Mouse (Mus musculus) frontal cortex, postnatal 10 days (tissue): Measurements from ENCODE around the gene Cenpm.

Source experiments
- DNase-seq, 2 experiments: peaks; one replicate each; pipeline ENCODE4 v3.0.0; 2022; ENCODE audit warnings: low spot score in 2 of 2, mixed read lengths in 1 of 2

Gene Cenpm

DNA sequence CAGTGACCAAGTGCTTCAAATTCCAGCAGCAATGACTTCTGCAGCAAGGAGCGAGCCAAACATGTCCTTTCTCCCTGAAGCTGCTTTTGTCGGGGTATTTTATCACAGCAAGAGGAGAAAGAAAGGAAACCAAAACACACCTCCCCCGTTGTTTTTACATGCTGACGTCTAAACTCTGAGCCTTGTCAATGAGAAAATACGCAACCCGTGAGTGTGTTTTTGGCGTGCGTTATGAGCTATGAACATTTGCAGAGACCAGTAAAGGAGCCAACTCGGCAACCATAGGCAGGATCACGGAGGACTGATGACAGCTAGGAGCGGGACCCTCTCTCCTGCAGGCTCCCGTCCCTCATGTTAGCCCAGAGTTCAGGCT is 820 bp downstream of the Cenpm start:
- no peak for DNase-seq

DNA sequence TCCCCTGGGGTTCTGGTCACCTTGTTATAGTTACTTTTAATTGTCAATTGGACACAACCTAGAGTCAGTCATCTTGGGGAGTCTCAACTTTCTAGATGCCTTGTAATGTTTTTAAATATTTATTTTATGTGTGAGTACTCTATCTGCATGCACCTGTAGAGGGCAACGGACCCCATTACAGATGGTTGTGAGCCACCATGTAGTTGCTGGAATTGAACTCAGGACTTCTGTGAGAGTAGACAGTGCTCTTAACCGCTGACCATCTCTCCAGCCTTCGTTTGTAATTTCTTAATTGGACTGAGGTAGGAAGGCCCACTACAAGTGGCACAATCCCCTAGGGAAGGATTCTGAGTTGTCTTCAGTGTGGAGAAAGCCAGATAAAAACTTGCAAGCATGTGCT is 1.2 kb downstream of the Cenpm start:
- no peak for DNase-seq

DNA sequence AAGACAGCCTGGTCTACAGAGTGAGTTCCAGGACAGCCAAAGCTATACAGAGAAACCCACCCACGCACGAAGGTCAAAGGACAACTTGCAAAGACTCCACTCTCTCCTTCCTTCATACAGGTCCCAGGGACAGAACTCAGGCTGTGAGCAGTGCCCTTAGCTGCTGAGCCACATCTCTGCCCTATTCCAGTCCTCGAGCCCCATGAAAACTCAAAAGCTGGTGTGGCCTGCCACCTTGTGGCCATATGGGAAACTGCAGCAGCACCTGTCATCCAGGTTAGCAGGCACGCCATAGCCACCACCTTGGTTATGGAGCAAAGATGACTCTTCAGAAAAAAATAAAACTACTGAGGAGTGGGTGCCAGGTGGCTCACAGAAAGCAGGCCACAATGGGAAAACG is 8.0 kb downstream of the Cenpm start:
- DNase-seq, result peak in 1 of 2 experiments; percentile 82

DNA sequence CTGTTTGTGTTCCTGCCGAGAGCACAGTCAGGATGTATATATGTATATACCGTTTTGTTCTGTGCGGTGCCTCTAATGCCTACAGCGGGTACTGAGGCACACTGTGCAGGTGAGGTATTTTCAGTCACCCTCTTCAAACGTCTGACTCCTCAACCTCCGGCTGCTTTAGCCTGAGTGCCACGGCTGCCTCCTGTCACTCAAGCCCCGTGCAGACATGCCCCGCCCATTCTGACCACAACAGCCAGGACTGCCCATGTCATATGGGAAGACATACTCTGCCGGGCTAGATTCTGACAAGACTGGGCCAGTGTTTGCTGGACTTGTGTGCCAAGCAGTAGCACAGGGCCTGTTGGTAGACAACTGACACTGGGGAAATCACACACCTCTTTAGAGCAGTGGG is 8.9 kb downstream of the Cenpm start:
- DNase-seq, result no peak

DNA sequence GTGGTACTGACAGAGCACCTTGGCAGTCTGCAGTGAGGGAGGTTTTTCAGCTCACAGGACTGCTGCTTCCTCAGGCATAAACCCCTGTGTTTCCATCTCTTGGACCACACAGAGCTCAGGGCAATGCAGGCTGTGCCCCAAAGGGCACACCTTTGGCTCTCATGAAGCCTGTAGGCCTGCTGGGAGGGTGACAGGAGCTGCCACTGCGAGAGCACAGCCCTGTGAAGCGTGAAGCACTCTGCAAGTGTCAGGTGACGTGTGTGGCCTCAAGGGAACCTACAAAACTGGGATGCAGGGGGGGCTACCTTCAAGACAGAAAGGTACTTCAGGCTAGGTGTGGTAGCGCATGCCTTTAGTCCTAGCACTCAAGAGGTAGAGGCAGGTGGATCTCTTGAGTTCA is 11.9 kb downstream of the Cenpm start:
- no peak for DNase-seq

DNA sequence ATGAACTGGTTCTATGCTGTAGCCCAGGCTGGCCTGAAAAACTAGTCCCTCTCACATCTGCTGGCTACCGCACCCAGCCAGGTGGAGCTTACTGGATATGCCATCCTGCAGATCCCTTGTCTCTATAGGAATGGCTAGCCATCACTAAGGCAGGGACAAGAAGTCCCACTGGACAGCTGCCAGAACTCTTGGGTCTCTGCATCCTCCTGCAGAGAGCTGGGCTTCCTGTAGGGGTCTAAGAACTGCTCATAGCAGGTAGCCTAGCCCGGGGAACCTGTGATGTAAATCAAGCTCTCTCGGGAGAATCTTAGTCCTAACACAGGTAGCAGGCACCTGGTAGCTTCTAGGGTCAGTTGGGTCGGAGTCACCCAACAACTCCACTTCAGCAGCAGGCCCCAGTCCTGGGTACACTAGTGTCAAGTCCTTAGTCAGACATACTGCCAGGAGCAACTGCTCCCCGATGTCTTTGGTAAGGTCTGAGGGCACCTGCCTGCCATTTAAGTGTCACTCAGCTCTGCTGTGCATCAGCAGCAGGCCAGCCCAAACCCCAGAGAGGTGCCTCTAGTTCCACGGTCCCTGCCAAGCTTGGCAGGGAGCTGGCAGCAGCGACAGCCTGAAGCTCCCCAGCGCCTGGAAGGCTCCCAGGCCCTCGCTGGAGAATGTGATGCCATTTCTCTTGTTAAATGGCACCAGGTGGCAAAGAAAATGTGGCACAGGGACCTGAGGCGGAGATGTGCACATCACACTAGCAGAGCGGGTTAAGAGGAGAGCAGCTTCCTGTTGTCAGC is 12.8 kb downstream of the Cenpm start:
- no peak for DNase-seq

DNA sequence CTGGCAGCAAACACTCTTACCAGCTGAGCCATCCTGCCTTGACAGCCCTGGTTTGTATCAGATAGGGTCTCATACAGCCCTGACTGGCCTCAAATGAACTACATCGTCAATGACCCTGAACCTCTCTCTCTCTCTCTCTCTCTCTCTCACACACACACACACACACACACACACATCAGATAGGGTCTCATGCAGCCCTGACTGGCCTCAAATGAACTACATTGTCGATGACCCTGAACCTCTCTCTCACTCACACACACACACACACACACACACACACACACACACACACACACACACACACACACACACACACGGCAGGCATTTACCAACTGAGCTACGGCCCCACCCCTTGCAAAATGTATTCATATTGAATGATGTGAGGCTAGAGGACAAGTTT is 13.4 kb downstream of the Cenpm start:
- DNase-seq, result no peak

DNA sequence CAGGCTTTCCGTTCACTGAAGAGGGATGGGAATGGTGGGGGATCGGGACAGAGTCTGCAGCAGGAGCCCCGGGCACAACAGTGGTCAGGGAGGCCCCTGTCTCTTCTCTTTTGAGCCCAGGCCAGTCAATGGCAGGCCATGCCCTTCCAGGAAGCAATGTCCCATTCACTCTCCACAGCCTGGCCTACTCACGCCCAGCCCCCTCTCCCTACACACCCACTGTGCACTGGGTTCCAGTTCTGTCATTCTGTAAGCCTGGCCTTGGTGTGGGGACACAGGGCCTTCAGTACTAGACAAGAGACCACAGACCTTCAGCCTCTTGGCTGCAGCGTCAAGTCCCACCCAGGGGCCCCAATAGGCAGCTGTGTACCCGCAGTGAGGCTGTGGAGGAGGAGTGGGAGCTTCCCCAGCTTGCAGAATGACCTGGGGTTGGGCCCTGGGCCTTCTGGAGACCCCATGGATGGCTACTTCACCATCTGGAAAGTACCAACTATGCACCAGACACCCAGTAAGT is 14.4 kb downstream of the Cenpm start:
- no peak for DNase-seq

DNA sequence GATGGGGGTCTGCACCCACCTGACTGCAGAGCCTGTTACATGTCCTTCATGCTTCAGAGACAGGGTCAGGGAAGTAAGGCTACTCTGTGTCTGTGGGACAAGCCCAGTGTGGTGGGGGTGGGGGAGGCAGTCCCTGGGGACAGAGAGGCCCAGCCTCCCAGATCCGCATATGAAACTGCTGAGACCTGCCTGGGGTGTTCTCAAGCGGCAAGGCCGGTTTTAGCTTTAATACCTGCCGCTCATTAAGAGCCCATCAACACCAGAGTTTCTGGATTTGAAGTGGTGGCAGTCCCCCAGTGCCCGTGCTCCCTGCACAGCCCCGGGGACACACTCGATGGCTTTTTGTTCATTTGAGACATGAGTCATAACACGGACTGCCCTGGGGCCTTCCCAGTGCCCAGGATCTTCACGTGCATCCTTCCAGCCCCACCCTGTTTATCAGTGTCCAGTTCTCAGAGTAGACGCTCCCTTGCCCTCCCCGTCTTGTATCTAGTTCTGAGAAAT is 15.0 kb downstream of the Cenpm start:
- DNase-seq, result no peak

DNA sequence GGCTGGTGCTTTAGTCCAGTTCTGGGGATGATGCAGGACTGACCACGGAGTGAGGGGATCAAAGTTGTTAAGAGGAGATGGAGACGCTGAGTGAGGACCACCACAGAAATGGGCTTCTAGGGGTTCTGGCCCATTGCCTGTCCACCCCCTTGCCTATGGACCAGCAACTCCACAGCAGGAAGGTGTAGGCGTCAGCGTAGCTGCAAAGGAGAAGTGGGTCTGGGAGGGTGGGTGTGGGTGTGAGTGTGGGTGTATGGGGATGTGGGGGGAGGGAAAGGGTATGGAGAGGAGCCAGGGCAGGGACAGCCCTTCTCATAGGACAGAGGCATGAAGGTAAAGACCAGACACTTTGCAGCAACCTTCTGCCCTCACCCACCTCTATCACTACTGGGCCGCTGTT is 18.8 kb downstream of the Cenpm start:
- no peak for DNase-seq

DNA sequence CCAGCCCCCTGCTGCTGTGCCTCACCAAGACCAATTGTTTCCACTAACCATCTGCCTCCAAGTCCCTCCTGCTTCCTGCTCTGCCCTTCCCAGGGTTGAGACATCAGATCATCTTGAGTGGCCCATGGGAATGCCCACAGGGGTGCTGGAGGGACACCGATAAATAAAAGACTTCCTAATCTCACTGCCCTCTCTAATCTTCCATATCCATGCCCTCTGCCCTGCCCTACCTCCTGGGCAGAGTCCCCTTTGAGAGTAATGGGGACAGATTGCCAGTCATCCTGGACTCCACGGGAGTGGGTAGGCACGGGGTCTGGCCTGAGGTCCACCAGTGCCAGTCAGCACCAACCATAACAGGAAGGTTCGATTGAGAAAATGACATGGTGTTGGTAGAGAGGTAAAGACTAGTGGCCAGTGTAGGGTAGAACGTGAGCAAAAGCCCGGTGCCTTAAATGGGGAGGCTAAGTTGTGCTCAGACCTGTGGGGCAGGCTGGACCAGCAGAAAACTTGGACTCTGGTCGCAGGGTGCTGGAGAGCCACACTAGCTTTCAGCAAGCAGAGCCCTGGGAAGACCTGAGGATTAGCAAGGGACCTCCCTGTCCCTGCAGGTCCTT is 19.8 kb downstream of the Cenpm start:
- DNase-seq, result no peak

DNA sequence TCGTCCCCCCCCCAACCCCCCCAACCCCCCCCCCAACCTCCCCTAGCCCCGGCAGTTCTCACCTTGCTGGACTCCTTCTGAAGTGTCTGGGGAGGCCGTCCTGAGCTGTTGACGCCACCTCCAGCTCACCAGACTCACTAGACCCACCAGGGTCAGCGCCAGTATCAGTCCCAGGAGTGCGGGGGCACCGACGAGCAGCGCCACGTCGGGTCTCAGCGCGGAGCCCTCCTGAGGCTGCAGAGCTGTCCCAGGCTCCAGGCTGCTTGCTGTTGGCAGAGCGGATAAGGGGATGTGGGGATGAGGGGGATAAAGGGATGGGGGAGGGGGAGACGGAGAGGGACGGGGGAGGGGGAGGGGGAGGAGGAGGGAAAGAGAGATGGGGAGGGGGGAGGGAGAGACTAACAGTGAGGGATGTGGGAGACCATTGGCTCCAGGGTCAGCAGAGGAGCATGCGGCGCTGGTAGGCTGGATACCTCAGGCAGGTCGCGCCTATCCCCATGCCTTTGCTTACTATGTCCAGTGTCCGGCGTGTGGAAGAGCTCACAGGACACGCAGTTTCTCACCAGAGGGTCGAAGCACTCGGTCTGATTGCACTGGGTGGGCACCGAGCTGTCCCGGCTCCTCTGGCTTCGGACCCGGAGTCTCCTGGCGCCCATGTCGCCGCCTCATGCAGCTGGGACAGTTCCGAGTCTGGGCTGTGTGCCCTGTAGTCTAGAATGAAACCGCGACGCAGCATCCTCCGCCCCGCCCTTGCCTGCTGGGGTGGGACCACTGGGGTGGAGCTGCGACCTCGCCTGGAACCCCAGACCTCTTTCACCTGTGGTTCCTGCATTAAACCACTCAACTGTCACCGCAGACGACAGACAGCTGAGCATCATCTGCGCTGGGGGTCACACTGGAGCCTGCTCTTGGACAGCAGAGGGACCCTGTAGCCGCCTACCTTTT is 20.6 kb downstream of the Cenpm start, which contains the start of gene Tnfrsf13c:
Gene Tnfrsf13c (minus strand): TSS at position 713 of the 945 bp plus-strand sequence.
- no peak for DNase-seq

DNA sequence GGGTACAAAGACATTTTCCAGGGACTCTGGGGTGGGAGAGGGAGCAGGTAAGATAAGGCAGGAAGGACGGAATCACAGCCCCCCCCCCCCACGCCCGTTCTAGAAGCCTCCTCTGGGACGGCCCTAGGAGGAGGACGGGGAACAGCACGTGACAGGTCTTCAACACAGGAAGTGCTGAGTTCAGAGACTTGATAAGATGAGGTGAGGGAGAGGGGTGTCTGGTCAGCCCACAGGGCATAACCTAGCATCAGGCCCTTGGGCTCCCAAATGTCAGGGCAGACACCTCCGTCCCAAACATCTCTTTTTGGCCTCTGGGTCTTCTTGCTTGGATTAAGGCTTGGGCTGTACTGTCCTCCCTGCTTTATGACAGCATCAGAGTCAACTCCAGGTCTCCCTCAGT is 21.3 kb downstream of the Cenpm start:
- no peak for DNase-seq

DNA sequence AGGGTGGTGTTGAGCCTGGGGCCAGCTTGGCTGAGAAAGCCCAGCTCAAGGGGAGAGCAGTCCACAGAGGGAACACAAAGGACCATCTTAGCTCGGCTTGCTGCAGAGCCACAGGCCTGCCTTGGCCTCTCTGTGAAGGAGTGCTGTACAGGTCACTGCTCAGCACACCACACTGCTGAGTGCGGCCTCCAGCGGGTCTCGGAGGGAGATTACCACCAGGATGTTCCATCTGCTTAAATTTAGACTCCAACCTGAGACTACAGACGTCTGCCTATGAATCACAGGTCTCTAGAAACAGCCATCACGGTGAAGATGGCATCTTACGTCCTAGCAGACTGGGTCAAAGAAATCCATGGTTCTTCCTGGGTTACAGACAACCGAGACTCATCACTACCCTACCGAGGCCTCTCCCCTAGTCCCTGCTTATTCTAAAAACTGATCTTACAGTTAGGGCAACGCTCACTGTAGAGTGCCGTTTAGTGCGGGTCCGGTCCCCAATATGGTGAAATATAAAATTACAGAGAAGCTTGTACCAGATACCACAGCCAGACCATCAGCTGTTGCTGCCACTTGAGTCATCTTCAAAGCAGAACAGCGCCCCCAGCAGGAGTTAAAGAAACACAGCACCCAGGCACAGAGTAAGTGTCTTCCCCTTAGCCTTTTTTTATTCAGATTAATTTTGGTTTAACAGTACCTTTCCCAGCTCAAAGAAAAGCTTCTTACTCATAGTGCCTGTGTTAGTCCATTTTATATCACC is 23.3 kb downstream of the Cenpm start:
- no peak for DNase-seq

DNA sequence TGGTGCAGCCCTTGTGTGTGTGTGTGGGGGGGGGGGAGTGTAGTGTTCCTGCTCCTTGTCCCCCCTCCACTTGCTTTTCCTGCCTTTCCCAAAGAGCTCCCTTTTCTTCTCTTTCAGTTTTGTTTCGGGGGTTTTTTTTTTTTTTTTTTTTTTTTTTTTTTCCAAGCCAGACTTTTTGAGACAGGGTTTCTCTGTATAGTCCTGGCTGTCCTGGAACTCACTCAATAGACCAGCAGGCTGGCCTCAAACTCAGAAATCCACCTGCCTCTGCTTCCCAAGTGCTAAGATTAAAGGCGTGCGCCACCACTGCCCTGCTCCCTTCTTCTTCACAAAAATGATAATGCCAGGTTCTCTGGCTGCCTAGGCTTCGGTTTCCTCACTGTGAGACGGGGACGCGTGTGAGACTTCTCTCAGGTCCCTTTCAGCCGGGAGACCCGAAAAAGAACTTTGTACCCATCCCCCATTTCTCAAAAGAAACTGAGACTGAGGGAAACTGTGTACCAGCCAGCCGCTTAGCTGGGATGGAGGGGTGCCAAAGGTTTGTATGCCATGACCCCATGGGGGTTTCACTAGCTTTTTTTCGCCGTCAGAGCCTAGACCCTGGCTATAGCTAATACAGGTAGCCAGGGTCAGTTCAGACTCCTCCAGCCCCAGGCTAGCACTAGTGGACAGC is 24.4 kb downstream of the Cenpm start:
- no peak for DNase-seq

DNA sequence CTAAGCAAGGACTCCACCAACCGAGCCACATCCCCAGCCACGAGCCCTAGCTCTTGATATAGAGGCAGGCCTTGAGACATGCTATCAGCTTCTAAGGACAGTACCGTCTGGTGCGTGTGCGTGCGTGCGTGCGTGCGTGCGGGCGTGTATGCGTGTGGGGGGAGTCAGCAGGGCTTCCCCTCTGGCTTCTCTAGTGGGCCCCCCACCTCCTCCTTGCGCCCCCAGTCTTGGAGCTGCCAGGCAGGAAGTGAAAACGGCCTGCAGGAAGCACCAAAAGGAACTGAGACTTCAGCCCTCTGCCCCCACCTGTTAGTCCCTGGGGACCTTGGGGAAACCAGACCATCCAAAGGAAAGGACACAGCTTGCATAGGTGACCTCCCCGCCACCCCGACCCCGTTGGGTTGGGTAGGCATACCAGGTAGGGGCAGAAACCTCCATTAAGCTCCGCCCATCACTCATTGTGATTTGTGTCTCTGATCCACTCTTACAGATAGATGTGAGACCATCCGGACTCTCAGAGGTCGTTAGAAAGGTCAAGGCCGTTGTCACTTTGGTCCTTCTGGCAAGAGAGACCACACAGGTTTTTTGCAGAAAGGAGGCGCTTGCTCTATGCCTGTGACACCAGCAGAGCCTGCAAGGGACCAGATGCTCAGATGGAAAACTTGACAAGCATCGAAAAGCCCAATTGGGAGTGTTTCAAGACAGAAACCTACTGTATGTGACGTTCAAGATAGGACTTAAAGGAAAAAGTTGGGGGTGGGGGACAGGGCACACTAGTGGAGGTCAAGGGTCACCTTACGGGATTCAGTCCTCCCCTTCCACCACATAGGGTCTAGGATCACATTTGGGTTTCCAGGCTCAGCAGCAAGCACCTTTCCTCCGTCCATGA is 25.5 kb downstream of the Cenpm start:
- DNase-seq, result no peak

DNA sequence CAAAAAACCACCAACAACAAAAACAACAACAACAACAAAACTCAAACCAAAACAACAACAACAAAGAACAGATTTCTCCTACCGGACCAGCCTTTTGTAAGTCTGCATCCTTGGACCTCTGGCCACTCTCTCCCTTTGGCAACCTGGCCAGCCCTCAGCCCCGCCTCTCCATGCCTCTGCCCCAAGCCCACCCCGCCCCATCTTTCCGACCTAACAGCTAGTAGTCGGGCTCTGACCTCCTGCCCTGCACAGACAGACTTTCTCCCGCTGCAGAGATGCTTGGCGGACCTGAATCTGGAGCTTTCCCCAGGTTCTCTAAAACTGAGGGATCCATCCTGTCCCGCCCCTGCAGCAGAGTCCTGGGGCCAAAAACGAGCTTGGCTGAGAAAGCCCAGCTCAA is 26.6 kb downstream of the Cenpm start:
- DNase-seq, result no peak

DNA sequence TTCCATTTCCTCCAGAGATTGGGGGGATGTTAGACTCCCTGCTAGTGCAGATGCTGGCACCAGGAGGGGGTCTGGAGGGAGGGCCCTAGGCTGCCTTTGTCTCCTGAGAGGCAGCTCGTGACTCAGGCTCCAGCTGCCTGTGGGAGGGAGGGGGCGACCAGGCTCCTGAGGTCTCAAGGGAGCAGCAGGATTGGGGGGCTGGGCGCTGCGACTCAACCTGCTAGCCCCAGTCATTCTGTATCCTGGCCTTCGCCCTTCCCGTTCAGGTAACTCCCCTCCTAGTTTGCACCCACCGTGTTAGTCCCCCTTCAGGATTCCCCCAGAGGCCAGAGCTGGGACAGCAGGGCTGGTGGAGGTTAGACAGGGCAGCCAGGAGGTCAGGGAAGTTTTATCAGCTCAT is 27.5 kb downstream of the Cenpm start:
- no peak for DNase-seq

DNA sequence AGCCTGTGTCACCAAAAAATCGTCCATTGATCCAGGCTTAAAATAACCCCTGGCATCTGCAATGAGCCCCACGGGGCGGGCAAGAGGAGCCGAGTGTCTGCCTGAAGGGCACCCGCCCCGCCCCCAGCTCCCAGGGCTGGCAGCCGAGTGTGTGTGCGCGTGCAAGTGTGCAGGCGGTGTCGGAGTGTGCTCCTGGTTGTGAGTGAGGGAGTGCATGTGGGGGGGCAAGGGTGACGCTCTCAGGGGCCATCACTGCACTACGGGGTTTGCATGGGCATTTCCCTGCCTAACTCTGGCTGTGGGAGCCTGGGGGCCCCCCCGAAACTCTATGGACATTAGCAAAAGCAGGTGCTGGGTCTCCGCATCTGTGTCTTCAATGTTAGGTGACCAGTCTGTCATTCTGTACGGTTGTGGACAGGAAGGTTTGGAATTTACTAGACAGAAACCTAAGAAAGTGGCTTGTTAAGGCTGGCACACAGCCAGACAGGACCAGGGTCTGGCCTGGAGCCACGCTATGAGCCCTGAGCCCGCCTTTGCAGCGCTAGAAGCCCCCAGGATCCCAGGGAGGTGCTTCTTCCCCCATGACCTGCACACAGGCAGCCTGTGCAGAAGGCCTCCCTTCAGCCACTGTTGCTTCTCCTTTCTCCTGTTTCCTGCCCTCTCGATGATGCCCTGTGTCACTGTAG is 28.3 kb downstream of the Cenpm start:
- no peak for DNase-seq
